In genomic region chr16:21198529-21198928, GRCm38 (mm10) we compare ENCODE assay signal across 11 mouse cellular contexts. TPM values are rescaled to one million over a fixed set of nuclear protein-coding genes. Genes with fewer than 3 reads are reported as not detected.
DNase-seq lines count a peak whose midpoint lies in the region; ATAC-seq and TF ChIP-seq lines count a peak whose summit lies in the region.
"Had no signal": no experiment of that assay in that cellular context is flagged by ENCODE, and none has a peak within 500 bp of the region (broad histone marks: within the 10 kb centered on the region; RNA-seq: fewer than 3 reads in every experiment).

No protein-coding gene starts in this region.

- in situ Hi-C loops in ES-E14 (cut with MboI; ENCODE audit: low sequenced_read_pairs in 2 of 2, unreplicated experiment in 2 of 2) = loop anchor here (25.0 kb wide), 2 partner anchors 411 to 436 kb away; no protein-coding TSS in a partner anchor

- H3K4me1 ChIP-seq in cerebellum, adult 2 months (ENCODE audit: control insufficient read depth, insufficient read depth, low read length) = no peaks in the 10 kb centered on the region
- H3K4me1 ChIP-seq in ES-E14 (ENCODE audit: control insufficient read depth in 2 of 2, insufficient read depth in 2 of 2, low read length in 2 of 2, poor library complexity in 1 of 2) = peaks cover 6 to 13% of the 10 kb centered on the region in 2 experiments; a peak in 1 of 4 replicates

- WGBS in cerebellum, adult 2 months = 12% methylated on average over 1 of the region's 1 CpGs

- peak; percentile 34; the same call in 1 of the 2 replicates for TF ChIP-seq CTCF in cerebellum, adult 2 months (IDR thresholded peaks at IDR 0.05; ENCODE audit: borderline replicate concordance, insufficient read depth, low read depth, low read length)

- no peak overlapping the region for H3K9ac ChIP-seq in ES-E14 (ENCODE audit: insufficient read depth, low read depth, low read length, poor library complexity, severe bottlenecking)

- H3K27me3 ChIP-seq in cerebellum, adult 2 months (ENCODE audit: control insufficient read depth, insufficient read depth, low read length) = no peaks in the 10 kb centered on the region

- intact Hi-C loops in left cerebral cortex, postnatal 4 days (cut with DNase I) = no loop called here
- intact Hi-C loops in left cerebral cortex, postnatal 36 days (cut with DNase I) = no loop called here

- H3K4me3 ChIP-seq in cerebellum, adult 2 months (replicated peaks; ENCODE audit: insufficient read depth, low read depth, low read length) = no peak overlapping the region
- H3K4me3 ChIP-seq in ES-E14 (ENCODE audit: insufficient read depth in 1 of 2, low read depth in 1 of 2, low read length in 2 of 2, poor library complexity in 1 of 2, severe bottlenecking in 1 of 2) = no peak overlapping the region

- H3K9me3 ChIP-seq in ES-E14 (ENCODE audit: control insufficient read depth, insufficient read depth, low read depth, low read length) = no peaks in the 10 kb centered on the region

- no peak for ATAC-seq in cerebellum, adult (ENCODE audit: insufficient number of reproducible peaks, low FRiP score, low TSS enrichment)

- TF ChIP-seq POLR2A in cerebellum, adult 2 months (IDR thresholded peaks at IDR 0.05; ENCODE audit: borderline replicate concordance, insufficient read depth, low read length) = no peak

- no peaks in the 10 kb centered on the region for H3K36me3 ChIP-seq in ES-E14 (ENCODE audit: control insufficient read depth, insufficient read depth, low read length, poor library complexity, severe bottlenecking)

- H3K27ac ChIP-seq in cerebellum, adult 2 months (ENCODE audit: insufficient read depth, low read length) = no peak overlapping the region
- H3K27ac ChIP-seq in ES-E14 (ENCODE audit: insufficient read depth, low read depth, low read length, poor library complexity, severe bottlenecking) = no peak overlapping the region

- DNase-seq in cerebellum, adult 2 months = no peak
- DNase-seq in left cerebral cortex, postnatal 4 days = peak; percentile 44
- no peak for DNase-seq in left cerebral cortex, postnatal 36 days (ENCODE audit: low spot score in 2 of 2)
- no peak for DNase-seq in ES-E14 (ENCODE audit: low read depth, low spot score)
- DNase-seq in lung, postnatal 10 days = peak; percentile 64
- no peak for DNase-seq in ovary, postnatal 36 days (ENCODE audit: low spot score)
- no peak for DNase-seq in layer of hippocampus, adult 8-10 months (ENCODE audit: low spot score in 2 of 2)
- DNase-seq: cerebellum, postnatal 25 days had no signal

TF ChIP-seq in ES-E14, 5 proteins besides CTCF, POLR2A, EP300 and RAD21:
- TF ChIP-seq ZC3H11A (IDR thresholded peaks at IDR 0.05; ENCODE audit: borderline replicate concordance, low read depth, low read length) = peak; percentile 71; the same call in 1 of the 2 replicates
- TF ChIP-seq CHD2 (IDR thresholded peaks at IDR 0.05; ENCODE audit: low read depth, low read length) = no peak
- no peak for TF ChIP-seq MAFK (IDR thresholded peaks at IDR 0.05; ENCODE audit: insufficient read depth, low read depth, low read length)
- 0 out of 2 replicates have a peak, but pooled peaks have one; percentile 17 for TF ChIP-seq ZNF384 (IDR thresholded peaks at IDR 0.05; ENCODE audit: low read depth, low read length)
- no peak for TF ChIP-seq HCFC1 (IDR thresholded peaks at IDR 0.05; ENCODE audit: borderline replicate concordance, insufficient read depth, low read length)

RNA-seq across cellular contexts. Expression of gene Ephb3, which starts 6.0 kb away (rescaled TPM):
- polyA plus RNA-seq in cerebellum, adult 2 months (2012; rRNA removed) = 3.7 and 4.8 TPM in 2 replicates
- 10 to 100 TPM; 18.8 to 19.8 TPM for total RNA-seq in left cerebral cortex, postnatal 4 days (2021)
- total RNA-seq in left cerebral cortex, postnatal 36 days (2021) = 10 to 100 TPM; 21.2 to 25.5 TPM
- 24.9 and 49.0 TPM in 2 replicates for total RNA-seq in ES-E14 (2012; rRNA removed)
- total RNA-seq in layer of hippocampus, adult 8-10 months (2022) = 10 to 100 TPM; 17.3 to 19.9 (median 19.2) TPM
- total RNA-seq: monocyte, adult 5-6 weeks had no signal

RNA-seq across cellular contexts. Expression of gene Teddm3, which starts 44.7 kb away (rescaled TPM):
- polyA plus RNA-seq in cerebellum, adult 2 months (2012; rRNA removed) = 0.14 TPM in 1 of 2 replicates, not detected in the other
- under 1 TPM in 1 of 2 experiments, not detected in 1; 0.44 TPM for total RNA-seq in left cerebral cortex, postnatal 4 days (2021)
- total RNA-seq in left cerebral cortex, postnatal 36 days (2021) = 1 to 10 TPM in 1 of 2 experiments, under 1 TPM in 1; 0.54 to 1.3 TPM
- total RNA-seq in ES-E14 (2012; rRNA removed) = 0.80 and 2.4 TPM in 2 replicates
- 1 to 10 TPM in 1 of 4 experiments, under 1 TPM in 3; 0.80 to 1.8 (median 0.92) TPM for total RNA-seq in layer of hippocampus, adult 8-10 months (2022)
- total RNA-seq: monocyte, adult 5-6 weeks had no signal
- polyA plus RNA-seq: gonadal fat pad, adult 2 months had no signal

Comparison
In these comparisons a context has a peak if more than half of its experiments do, and no peak if none do; other contexts are left out.
1. DNase-seq: peak in left cerebral cortex, postnatal 4 days (single experiment) and lung, postnatal 10 days (single experiment); none in cerebellum, adult 2 months (0 of 2), left cerebral cortex, postnatal 36 days (0 of 2), ES-E14 (single experiment), ovary, postnatal 36 days (single experiment) and layer of hippocampus, adult 8-10 months (0 of 2).